Mouse (Mus musculus): ENCODE measurements around the gene Gm17482. TPM values are rescaled to one million over a fixed set of nuclear protein-coding genes. Genes with fewer than 3 reads are reported as not detected.

The Gm17482 gene
- polyA plus RNA-seq (2012; rRNA removed; ENCODE audit: low replicate concordance), result not detected in 2 replicates

DNA sequence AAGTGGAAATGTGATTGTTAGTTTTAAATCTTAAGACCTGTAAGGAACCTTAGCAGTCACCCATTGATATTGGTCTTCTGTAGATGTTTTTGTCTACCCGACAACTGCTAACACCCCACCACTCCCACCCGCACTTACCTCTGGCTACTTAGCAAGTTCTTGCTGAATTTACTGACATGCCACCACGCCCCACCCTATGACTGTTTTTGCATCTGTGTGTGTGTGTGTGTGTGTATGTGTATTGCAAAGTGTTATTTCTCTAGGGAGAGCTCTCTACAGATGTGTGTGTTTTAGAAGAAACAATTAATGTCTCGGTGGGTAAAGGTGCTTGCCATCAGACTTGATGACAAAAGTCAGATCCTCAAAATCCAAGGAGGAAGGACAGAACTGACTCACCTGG lies at the start of gene Gm17482:
Gene Gm17482, plus strand, starts transcription at position 301 of the 400 bp plus-strand sequence.

DNA sequence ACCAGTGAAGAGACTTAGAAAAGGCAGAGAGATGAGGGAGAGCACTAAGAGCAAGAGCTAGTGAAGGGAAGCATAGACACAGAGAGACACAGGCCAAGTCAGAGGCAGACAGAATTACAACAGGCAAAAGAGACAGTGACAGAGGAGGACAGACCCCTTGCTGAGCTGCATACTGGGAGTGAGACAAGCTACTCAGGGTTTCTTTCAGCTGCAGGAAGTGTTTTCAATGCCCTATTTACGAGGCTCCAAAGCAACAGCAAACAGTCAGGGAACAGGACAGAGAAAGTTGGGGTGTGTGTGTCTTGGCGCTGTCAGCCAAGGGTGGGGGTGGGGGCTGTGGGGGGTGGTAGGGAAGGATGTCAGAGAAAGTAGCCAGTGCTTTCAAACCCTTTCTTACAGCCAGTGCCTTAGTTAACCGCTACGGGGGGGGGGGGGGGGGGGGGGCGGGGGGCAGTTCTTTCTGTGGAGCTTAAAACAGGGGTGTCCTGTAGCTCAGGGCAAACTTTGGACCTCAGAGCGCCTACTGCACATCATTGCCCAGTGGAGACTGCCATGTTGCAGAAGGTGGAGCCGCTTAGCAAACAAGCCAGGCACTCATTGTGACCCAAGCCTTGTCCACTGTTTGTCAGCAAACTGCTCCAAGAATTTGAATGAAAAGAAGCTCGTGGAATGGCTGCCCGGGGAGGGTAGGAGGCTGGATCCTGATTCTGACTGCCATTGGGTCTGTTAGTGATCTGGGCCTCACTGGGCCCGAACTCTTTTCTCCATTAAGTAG lies 25.1 kb downstream of the Gm17482 start, which contains the start of gene Timp4:
Gene Timp4, minus strand, starts transcription at position 107 of the 775 bp plus-strand sequence.

Other genes starting within 250 kb of the Gm17482 start
- 38.3 and 54.6 TPM in 2 replicates for gene Tamm41, start 189.5 kb upstream of the Gm17482 start, polyA plus RNA-seq (2012; rRNA removed; ENCODE audit: low replicate concordance)
- 3.4 and 6.2 TPM in 2 replicates for gene Syn2, start 92.4 kb upstream of the Gm17482 start, polyA plus RNA-seq (2012; rRNA removed; ENCODE audit: low replicate concordance)
- 0.26 and 1.1 TPM in 2 replicates for gene Timp4, start 24.9 kb downstream of the Gm17482 start, polyA plus RNA-seq (2012; rRNA removed; ENCODE audit: low replicate concordance)
- gene Pparg, start 133.6 kb downstream of the Gm17482 start, polyA plus RNA-seq (2012; rRNA removed; ENCODE audit: low replicate concordance), result 7.1 and 13.4 TPM in 2 replicates

Measured in duodenum, adult 2 months (tissue).